Mouse (Mus musculus) intestine, embryonic 14.5 days (tissue): ENCODE measurements around the gene Trim16. TPM values are rescaled to one million over a fixed set of nuclear protein-coding genes. Genes with fewer than 3 reads are reported as not detected.

Source experiments
- ATAC-seq: fragments of 200-750 bp; cut with Nextera tagmentation; replicated peaks from 2 replicates; pipeline ENCODE4 v1.8.0; 2017; ENCODE audit warnings: low read depth, moderate number of reproducible peaks, moderate TSS enrichment, moderate library complexity; ENCODE audit not compliant: low FRiP score, low TSS enrichment
- DNase-seq: peaks from one replicate; pipeline ENCODE4 v3.0.0-alpha.2; 2018; ENCODE audit warnings: low spot score
- H3K27ac ChIP-seq: fragments of 300-500 bp; sonication (generic); 2 replicates; pipeline ENCODE4 v1.5.1; 2014; ENCODE audit warnings: low read depth, mild to moderate bottlenecking, control low read depth
- H3K27me3 ChIP-seq: fragments of 300-500 bp; sonication (generic); replicated peaks from 2 replicates; pipeline ENCODE4 v1.6.1; 2014; ENCODE audit warnings: low read length, control low read depth; ENCODE audit not compliant: control insufficient read depth, insufficient read depth
- H3K36me3 ChIP-seq: fragments of 300-500 bp; sonication (generic); 2 replicates; pipeline ENCODE4 v1.6.1; 2014; ENCODE audit warnings: low read length, control low read depth; ENCODE audit not compliant: control insufficient read depth, insufficient read depth
- H3K4me1 ChIP-seq: fragments of 300-500 bp; sonication (generic); replicated peaks from 2 replicates; pipeline ENCODE4 v1.6.1; 2014; ENCODE audit warnings: low read length, control low read depth, mixed read lengths; ENCODE audit not compliant: control insufficient read depth, insufficient read depth
- H3K4me2 ChIP-seq: fragments of 300-500 bp; sonication (generic); 2 replicates; pipeline ENCODE4 v1.6.1; 2014; ENCODE audit warnings: low read length
- H3K4me3 ChIP-seq: fragments of 300-500 bp; sonication (generic); 2 replicates; pipeline ENCODE4 v1.5.1; 2014; ENCODE audit warnings: low read depth, low read length, control low read depth, mixed read lengths
- H3K9ac ChIP-seq: fragments of 300-500 bp; sonication (generic); 2 replicates; pipeline ENCODE4 v1.6.1; 2014; ENCODE audit warnings: mild to moderate bottlenecking, low read length
- H3K9me3 ChIP-seq: fragments of 300-500 bp; sonication (generic); 2 replicates; pipeline ENCODE4 v1.6.1; 2016; ENCODE audit warnings: low read length, control low read depth; ENCODE audit not compliant: control insufficient read depth
- WGBS: fragments of 180-500 bp; shearing (Covaris S2); extraction: QIAGEN DNeasy Blood & Tissue Kit; methylation state at CpG from one replicate; pipeline ENCODE4 v1.1.7; 2014; 5-methylcytosine and 5-hydroxymethylcytosine counted together
- polyA plus RNA-seq: library from polyadenylated mRNA; unstranded; fragments of >200 nt; fragmentation: Nextera tagmentation; extraction: Ambion mirVana; gene quantifications from 2 replicates; pipeline ENCODE4 v1.2.1, GENCODE M21; 2014

Trim16 gene
- polyA plus RNA-seq, 1 experiment from 2014 or later = 13.1 TPM

DNA sequence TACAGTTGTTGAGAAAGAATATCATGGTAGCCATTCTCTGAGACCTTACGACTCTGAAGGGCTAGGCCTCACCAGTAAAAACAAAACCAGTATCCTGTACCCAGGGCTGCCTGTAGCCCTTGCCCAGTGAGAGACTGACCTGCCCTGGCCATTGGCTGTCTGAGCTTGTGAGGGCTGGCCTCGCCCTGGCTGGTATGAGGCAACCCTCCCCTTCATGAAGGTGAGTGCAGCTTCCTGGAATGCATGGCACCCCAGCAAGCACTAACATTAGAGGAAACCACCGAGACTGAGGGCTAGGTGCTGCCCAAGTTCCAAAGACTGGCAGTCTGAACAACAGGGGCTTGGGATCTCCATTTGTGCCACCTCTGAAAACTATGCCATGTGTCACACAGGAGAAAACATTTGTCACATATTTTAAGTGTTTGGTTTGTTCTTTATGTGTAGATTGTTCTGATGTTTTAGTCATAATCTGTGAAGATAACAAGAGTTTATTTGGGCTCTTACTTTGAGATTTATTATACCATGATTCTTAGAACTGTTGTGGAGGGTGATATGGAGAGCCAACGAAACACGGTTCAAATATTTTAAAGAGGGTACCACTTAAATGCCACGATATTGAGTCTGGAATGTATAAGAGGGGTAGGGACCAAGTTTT is 5.9 kb upstream of the Trim16 start:
- H3K9me3 ChIP-seq = no peaks in the 10 kb centered on the region
- no peaks in the 10 kb centered on the region for H3K36me3 ChIP-seq
- peaks cover 22% of the 10 kb centered on the region; the same call in 1 of the 2 replicates for H3K4me1 ChIP-seq
- H3K27ac ChIP-seq = no peak overlapping the region
- DNase-seq (no peak), ATAC-seq (0 out of 2 replicates have a peak, but pooled peaks have one; percentile 36)
- H3K27me3 ChIP-seq = no peaks in the 10 kb centered on the region
- H3K9ac ChIP-seq = no peak overlapping the region
- H3K4me3 ChIP-seq = no peak overlapping the region
- no peak overlapping the region for H3K4me2 ChIP-seq
- WGBS = 64% methylated on average over 6 of the region's 6 CpGs

GRCm38 (mm10) chr11:62814625-62815024 is 5.4 kb upstream of the Trim16 start:
- Histone ChIP-seq H3K36me3 (no peaks in the 10 kb centered on the region), H3K4me2 (no peak overlapping the region), H3K27ac (no peak overlapping the region), H3K4me3 (no peak overlapping the region), H3K27me3 (no peaks in the 10 kb centered on the region), H3K9me3 (no peaks in the 10 kb centered on the region), H3K4me1 (peaks cover 23% of the 10 kb centered on the region; the same call in 1 of the 2 replicates), H3K9ac (no peak overlapping the region)
- 40% methylated on average over 4 of the region's 4 CpGs for WGBS
- no peak for ATAC-seq
- DNase-seq = no peak

DNA sequence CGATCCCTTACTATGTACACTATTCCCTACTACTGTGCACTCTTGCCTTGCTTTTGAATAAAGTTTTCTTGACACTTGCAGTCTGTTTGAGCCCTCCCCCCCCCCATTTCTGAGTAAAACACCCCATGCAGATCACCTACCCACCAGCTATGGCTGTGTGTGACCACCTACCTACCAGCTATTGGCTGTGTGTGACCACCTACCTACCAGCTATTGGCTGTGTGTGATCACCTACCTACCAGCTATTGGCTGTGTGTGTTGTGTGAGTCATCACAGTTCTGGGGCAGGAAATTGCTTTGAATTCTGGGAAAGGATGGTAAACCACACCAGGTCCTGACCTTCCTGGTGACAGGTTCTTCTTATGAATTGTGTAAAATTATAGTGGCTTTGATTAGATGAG is 4.6 kb upstream of the Trim16 start:
- no peak for ATAC-seq
- H3K9ac ChIP-seq = no peak overlapping the region
- no peaks in the 10 kb centered on the region for H3K9me3 ChIP-seq
- no peak overlapping the region for H3K4me2 ChIP-seq
- H3K27me3 ChIP-seq = no peaks in the 10 kb centered on the region
- H3K4me3 ChIP-seq = no peak overlapping the region
- no peak overlapping the region for H3K27ac ChIP-seq
- no peaks in the 10 kb centered on the region for H3K36me3 ChIP-seq
- peaks cover 28% of the 10 kb centered on the region; the same call in 1 of the 2 replicates for H3K4me1 ChIP-seq
- no peak for DNase-seq
- 93% methylated on average over 1 of the region's 1 CpGs for WGBS

DNA sequence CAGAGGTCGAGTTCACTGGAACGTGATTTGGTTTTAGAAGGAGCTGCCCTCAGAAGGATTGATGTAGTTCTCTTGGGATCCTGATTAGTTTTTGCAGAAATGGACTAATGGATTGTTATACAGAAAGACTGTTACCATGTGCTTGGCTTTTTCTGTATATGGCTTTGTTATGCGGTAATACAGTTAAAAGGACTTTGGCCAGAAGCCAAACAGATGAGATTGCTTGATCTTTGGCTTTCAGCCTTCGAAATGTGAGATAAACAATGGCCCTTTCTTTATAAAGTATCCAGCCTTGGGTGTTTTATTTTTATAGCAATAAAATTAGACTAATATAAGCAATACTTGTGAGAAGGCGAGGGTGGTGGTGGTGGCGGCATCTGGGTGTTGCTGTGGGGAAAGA is 3.4 kb upstream of the Trim16 start:
- 29% methylated on average over 6 of the region's 6 CpGs for WGBS
- H3K4me2 ChIP-seq = no peak overlapping the region
- ATAC-seq (no peak), DNase-seq (no peak)
- no peak overlapping the region for H3K9ac ChIP-seq
- H3K27me3 ChIP-seq = no peaks in the 10 kb centered on the region
- no peaks in the 10 kb centered on the region for H3K9me3 ChIP-seq
- H3K4me1 ChIP-seq = peaks cover 30% of the 10 kb centered on the region; the same call in 1 of the 2 replicates
- H3K27ac ChIP-seq = no peak overlapping the region
- no peaks in the 10 kb centered on the region for H3K36me3 ChIP-seq
- no peak overlapping the region for H3K4me3 ChIP-seq

- no peak overlapping the region for H3K27ac ChIP-seq
- DNase-seq (no peak), ATAC-seq (no peak)
- no peaks in the 10 kb centered on the region for H3K9me3 ChIP-seq
- H3K36me3 ChIP-seq = no peaks in the 10 kb centered on the region
- H3K4me1 ChIP-seq = peaks cover 21% of the 10 kb centered on the region; the same call in 1 of the 2 replicates
- H3K4me2 ChIP-seq = no peak overlapping the region
- H3K27me3 ChIP-seq = no peaks in the 10 kb centered on the region
- 86% methylated on average over 8 of the region's 8 CpGs for WGBS
- H3K4me3 ChIP-seq = no peak overlapping the region
- no peak overlapping the region for H3K9ac ChIP-seq
Observed at GRCm38 (mm10) chr11:62819059-62819686, 858 bp upstream of the Trim16 start.

DNA sequence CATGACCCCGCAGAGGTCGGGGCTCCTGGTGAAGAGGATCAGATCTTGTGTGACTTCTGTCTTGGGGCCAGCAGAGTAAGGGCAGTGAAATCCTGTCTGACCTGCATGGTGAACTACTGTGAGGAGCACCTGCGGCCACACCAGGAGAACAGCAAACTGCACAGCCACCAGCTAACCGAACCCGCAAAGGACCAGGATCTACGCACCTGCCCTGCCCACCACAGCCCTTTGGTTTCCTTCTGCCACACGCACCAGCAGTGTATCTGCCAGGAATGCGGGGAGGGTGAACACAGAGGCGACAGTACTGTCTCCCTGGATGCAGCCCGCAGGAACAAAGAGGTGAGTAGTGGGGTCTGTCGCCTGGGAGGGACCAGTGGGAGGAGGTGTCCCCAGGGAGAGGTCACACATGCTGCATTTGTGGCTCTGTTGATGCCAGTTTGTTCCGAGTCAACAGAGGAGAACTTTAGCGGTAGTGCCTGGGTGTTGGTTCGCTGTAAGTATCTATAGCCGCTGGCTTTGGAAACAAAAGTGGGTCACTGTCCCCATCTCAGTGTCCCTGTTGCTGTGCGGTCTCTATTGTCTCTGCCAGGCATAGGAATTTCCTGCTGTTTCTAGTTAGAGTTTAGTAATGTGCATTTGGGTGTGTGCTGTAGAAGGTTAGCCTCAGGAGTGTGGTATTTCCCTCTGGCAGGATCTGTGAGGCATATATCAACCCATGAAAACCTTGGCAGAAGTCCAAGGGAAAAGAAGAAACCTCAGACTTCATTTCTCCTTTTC is 818 bp downstream of the Trim16 start:
- 11% methylated on average over 16 of the region's 16 CpGs for WGBS
- DNase-seq = peak; percentile 76
- Histone ChIP-seq H3K9ac (peak overlapping the region; percentile 43), H3K4me3 (peak overlapping the region; percentile 60), H3K27ac (peak overlapping the region; percentile 66), H3K4me2 (peak overlapping the region; percentile 85), H3K36me3 (no peaks in the 10 kb centered on the region), H3K27me3 (no peaks in the 10 kb centered on the region), H3K4me1 (peaks cover 22% of the 10 kb centered on the region; the same call in 1 of the 2 replicates), H3K9me3 (no peaks in the 10 kb centered on the region)
- ATAC-seq = peak; percentile 48

DNA sequence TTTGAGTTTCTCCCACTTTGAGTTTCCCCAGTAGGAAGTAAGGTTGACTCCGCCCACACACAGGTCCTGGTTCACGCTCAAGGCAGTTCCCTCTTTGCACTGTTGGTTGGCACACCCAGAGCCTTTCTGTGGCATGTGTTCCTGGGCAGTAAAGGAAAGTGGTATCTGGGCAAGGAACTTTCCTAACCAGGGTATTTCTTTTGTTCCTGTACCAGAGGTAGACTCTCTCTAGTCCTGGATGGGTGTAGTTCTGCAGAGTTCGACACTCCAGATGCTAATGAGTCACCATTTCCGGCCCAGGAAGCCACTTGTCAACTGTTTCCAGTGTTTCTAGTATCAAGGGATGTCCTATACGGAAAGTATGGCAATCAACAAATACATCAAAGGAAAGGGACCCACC is 1.9 kb downstream of the Trim16 start:
- Histone ChIP-seq H3K9me3 (no peaks in the 10 kb centered on the region), H3K9ac (no peak overlapping the region), H3K27me3 (no peaks in the 10 kb centered on the region), H3K4me1 (peaks cover 14% of the 10 kb centered on the region; the same call in 1 of the 2 replicates), H3K4me2 (peak overlapping the region; percentile 85), H3K4me3 (peak overlapping the region; percentile 60), H3K36me3 (no peaks in the 10 kb centered on the region), H3K27ac (no peak overlapping the region)
- ATAC-seq (no peak), DNase-seq (peak; percentile 55)
- 52% methylated on average over 5 of the region's 5 CpGs for WGBS

DNA sequence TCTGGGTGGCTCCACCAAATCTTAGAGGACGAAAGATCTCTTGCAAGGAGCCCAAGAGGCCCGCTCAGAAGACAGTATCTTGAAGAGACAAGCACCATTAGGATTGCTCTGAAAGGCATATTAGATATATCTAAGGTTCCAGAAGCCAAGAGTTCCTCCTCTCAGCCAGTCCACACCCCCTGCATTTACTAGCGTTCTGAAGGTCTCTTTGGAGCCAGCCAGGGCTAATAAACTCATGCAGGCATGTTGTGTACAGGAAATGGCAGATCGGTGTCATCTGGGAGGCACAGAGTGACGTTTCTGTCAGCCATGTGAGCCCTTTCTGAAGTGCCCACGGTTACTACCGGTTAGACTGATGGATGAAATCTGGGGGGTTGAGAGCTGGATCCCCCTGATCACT is 4.2 kb downstream of the Trim16 start:
- H3K27ac ChIP-seq = no peak overlapping the region
- H3K4me2 ChIP-seq = no peak overlapping the region
- no peak overlapping the region for H3K9ac ChIP-seq
- no peaks in the 10 kb centered on the region for H3K9me3 ChIP-seq
- peaks cover 4% of the 10 kb centered on the region; the same call in 1 of the 2 replicates for H3K36me3 ChIP-seq
- 60% methylated on average over 7 of the region's 7 CpGs for WGBS
- peaks cover 14% of the 10 kb centered on the region; the same call in 1 of the 2 replicates for H3K4me1 ChIP-seq
- H3K27me3 ChIP-seq = no peaks in the 10 kb centered on the region
- no peak for DNase-seq
- H3K4me3 ChIP-seq = no peak overlapping the region
- no peak for ATAC-seq
